Mouse (Mus musculus) kidney, adult 2 months (tissue): ENCODE data around the gene Defb25.

Experiments
- CTCF ChIP-seq: fragments of 200-500 bp; conservative IDR thresholded peaks from 2 replicates; pipeline ENCODE4 v1.5.1; 2011; ENCODE audit warnings: low read depth, mild to moderate bottlenecking, control low read depth, low read length, moderate library complexity, mixed read lengths; ENCODE audit not compliant: insufficient read depth, insufficient read length
- POLR2A ChIP-seq: fragments of 200-500 bp; IDR thresholded peaks from one replicate; pipeline ENCODE4 v1.6.1; 2011; ENCODE audit warnings: low read depth, low read length, control low read depth

DNA sequence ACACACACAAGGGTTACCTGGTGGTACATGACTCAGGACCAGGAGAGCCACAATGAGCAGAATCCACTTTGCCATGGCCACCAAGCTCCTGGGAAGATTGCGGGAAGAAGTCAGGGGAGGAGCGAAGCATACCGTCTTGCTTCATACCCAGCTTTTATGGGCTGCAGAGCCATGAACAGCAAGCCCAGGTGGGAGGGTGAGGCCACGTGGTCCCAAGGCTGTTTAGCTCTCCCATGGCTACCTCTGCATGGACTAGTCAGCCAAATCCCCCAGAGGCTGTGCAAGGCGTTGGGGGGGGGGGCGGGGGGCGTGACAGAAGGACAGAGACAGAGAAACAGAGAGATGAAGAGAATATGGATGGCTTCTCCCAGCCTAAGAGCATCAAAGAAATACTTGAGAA, at the start of gene Defb25:
- no peak for TF ChIP-seq CTCF
- no peak for TF ChIP-seq POLR2A
